Mouse (Mus musculus): ENCODE data around the gene Rorc. TPM values are rescaled to one million over a fixed set of nuclear protein-coding genes. Genes with fewer than 3 reads are reported as not detected.
A peak's percentile ranks its signal among the peaks of the same experiment; 100 is the strongest.

Rorc gene
- total RNA-seq, 2 experiments from 2014 or later, result 21.5 to 22.9 TPM

DNA sequence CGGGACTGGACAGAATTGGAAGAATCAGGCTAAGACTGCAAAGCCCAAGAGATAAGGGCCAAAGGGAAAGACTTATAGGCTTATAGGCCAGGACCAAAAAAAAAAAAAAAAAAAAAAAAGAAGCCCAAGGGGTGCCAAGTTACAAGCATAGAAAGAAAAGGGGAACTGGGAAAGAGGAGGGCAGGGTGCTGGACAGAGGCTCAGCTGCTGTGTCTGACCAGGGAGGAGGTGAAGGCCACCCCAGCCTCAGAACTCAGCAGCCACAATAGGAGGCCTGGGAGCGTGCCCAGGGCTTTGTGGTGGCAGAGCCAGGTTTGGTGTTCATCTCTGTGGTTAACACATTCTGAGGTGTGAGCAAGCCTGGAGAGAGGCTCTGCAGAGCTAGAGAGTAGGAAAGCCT is 2.6 kb downstream of the Rorc start:
- no peak for DNase-seq (ENCODE audit: low spot score in 2 of 2)

- no peak for DNase-seq (ENCODE audit: low spot score in 2 of 2)
These were observed 3.3 kb downstream of the Rorc start for GRCm38 (mm10) chr3:94375861-94376260.

- no peak for DNase-seq (ENCODE audit: low spot score in 2 of 2)
These were observed 4.7 kb downstream of the Rorc start for GRCm38 (mm10) chr3:94377028-94377923.

DNA sequence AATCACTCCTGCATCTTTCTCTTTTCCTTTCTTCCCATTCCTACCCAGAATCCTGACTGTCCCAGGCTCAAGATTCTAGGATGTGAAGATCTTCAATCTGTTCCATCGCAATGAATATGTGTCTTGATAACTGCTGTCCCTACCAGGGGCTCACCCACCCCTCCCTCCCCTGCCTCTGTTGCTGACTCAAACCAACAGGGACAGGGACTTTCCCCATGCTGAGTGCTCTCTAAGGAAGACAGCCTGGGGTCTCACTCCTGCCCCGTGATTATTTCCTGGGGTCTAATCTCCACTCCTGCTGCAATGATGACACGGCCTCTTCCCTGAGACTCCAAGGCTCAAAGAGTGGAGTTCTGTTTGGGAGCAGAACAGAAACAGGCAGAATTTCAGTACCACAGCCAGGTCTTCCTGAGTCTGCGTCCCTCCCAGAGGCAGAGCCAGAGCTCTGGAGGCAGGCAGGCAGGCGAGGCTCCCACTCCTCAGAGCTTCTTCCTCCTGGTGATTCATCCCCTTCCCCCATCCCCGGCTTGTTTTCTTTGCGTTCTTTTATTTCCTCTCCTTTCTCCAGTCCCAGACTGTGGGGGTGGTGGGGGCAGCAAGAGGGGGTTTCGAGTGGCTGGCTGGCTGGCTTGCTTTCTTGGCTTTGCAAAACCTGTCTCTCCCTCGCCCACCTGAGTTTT is 7.4 kb downstream of the Rorc start:
- DNase-seq (ENCODE audit: low spot score in 2 of 2), result no peak

- DNase-seq (ENCODE audit: low spot score in 2 of 2), result no peak
These were observed 9.7 kb downstream of the Rorc start for GRCm38 (mm10) chr3:94382308-94382707.

- DNase-seq (ENCODE audit: low spot score in 2 of 2), result no peak
These were observed 10.9 kb downstream of the Rorc start for GRCm38 (mm10) chr3:94383476-94383875.

DNA sequence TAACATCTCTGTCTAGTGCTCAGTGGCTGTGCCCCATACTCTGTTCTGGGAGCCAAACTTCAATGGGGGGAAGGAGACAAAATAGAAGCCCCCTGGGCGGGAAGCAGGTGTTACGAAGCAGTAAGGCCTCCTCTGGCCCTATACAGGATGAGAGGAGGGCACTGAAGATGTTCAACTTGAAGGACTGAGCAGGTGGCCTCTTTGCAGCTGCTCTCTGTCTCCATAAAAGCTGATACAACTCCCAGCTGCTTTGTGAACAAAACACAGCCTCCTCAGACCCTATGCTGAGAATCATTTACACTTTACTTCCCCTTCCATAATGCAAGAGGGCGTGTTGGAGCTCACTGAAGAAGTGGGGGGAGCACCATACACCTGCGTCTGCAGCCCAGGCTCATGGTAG is 14.1 kb downstream of the Rorc start:
- no peak for DNase-seq (ENCODE audit: low spot score in 2 of 2)

- DNase-seq (ENCODE audit: low spot score in 2 of 2), result no peak
These were observed 14.8 kb downstream of the Rorc start for GRCm38 (mm10) chr3:94387391-94387790.

DNA sequence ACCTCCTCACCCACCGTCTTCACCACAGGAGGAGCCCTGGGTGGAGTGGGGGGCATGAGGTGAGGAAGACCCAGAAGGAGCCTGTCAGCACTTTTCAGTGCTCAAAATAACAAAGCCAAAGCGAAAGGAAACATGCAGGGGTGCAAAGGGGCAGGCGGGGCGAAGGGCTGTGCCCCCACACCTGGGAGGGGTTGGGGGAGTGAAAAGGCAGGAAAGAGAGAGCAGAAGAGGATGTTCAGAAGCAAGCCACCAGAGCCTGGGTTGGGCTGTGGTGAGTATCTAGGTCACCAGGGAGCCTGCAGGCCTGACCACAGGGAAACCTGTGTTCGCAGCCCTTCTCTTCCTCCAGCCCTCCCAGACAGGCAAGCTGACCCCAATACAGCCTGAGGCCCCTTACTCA is 15.5 kb downstream of the Rorc start:
- no peak for DNase-seq (ENCODE audit: low spot score in 2 of 2)

DNA sequence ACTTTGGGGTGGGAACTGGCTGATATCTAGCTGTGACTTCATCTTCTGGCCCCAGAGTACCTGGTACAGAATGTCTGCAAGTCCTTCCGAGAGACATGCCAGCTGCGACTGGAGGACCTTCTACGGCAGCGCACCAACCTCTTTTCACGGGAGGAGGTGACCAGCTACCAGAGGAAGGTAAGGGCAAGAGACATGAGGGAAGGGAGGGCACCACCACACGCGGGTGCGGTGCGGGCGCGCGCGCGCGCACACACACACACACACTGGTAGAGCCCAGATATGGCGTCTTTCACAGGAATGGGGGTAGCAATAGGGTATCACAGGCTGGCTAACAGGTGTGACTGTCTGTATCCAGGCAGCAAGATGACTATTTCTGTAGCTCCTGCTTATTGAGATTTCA is 16.8 kb downstream of the Rorc start:
- no peak for DNase-seq (ENCODE audit: low spot score in 2 of 2)

DNA sequence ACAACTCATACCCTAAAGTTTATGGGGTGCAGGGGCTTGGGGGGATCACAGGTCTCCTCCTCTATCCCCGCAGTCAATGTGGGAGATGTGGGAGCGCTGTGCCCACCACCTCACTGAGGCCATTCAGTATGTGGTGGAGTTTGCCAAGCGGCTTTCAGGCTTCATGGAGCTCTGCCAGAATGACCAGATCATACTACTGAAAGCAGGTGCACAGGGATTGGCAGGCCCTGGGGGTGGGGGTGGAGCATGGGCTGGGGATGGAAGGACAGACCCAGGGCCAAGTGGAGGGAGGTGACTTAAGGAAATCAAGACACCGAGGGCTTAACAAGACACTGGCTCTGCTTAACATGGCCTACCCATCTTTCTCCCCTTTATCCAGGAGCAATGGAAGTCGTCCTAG is 18.4 kb downstream of the Rorc start:
- DNase-seq (ENCODE audit: low spot score in 2 of 2), result no peak

DNA sequence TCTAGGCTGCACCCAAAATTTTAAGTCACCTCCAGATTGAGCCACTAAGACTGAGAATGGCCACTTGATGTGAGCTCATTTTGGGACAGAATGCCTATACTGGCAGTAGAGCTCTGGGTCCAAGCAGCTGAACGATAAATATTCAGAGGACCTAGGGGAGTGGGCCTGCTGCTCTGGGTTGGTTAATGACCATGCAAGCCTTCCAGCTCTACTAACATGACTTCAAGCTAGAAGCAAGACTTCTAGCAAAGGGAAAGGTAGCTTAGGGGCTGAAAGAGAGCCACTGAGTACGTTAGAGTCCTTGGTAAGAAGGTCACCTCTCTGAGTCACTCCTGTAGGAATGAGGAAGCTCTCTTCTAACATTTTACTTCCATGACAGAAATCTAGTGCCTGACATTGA is 19.5 kb downstream of the Rorc start:
- DNase-seq (ENCODE audit: low spot score in 2 of 2), result no peak

DNA sequence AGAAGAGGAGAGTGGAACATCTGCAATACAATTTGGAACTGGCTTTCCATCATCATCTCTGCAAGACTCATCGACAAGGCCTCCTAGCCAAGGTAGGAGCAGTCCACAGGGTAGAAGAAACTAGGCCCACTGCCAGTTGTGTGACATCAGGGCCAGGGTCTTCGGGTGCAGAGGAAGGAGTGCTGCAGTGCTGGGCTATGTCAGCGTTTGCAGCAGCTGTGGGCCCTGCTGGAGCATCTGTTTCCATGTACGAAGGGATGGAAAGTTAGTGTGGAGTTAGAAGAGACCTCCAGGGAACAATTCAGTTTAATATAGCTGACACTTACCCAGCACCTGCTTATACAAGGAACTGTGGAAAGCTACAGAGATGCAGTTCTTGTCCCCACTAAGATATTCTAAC is 20.5 kb downstream of the Rorc start:
- DNase-seq (ENCODE audit: low spot score in 2 of 2), result no peak

GRCm38 (mm10) chr3:94396336-94396735 is 23.7 kb downstream of the Rorc start:
- no peak for DNase-seq (ENCODE audit: low spot score in 2 of 2)

- DNase-seq (ENCODE audit: low spot score in 2 of 2), result no peak
These were observed 24.3 kb downstream of the Rorc start for GRCm38 (mm10) chr3:94396851-94397250.

DNA sequence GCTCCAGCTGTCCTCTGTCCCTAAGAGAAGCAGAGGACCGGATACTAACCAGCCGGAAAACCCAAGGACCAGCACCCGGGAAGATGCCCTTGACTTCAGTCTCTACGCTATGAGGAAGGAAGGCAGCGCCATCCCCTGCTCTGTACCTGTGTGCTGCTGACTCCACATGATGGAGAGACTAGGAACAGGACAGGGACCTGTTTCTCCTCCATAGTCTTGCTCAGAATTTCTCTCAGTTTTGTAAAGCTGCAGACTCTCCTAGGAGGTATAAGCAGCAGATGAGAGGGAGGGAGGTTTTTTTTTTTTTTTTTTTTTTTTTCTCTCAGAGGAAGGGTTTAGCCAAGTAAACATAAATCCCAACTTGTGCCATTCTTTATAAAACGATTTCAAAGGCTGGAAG is 25.6 kb downstream of the Rorc start, which contains the start of gene Lingo4:
Gene Lingo4 (plus strand): TSS at position 301 of the 400 bp plus-strand sequence.
- no peak for DNase-seq (ENCODE audit: low spot score in 2 of 2)

DNA sequence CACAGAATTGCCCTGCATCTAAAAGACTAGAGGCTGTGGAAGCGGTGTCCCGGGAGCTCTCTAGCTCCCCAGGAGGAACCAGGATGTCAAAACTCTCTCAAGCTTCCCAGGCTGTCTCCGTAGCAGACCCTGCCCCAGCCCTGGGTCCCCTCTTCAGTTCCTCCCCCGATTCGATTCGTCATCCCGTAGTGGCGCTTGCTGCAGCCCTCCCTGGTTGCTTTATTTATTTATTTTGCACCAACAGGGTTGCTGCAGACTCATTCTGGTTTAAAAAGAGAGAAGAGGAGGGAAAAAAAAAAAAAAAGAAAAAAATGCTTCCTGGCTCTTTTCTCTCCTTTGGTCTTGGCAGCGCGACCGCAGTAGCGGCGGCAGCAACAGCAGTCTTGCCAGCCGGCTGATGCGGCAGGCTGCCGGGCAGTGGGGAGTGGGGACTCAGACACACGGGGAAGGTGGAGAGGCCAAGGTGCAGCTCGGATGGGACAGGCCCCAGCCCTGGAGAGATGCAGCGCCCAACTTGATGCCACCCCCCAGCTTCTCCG is 26.4 kb downstream of the Rorc start:
- no peak for DNase-seq (ENCODE audit: low spot score in 2 of 2)

DNA sequence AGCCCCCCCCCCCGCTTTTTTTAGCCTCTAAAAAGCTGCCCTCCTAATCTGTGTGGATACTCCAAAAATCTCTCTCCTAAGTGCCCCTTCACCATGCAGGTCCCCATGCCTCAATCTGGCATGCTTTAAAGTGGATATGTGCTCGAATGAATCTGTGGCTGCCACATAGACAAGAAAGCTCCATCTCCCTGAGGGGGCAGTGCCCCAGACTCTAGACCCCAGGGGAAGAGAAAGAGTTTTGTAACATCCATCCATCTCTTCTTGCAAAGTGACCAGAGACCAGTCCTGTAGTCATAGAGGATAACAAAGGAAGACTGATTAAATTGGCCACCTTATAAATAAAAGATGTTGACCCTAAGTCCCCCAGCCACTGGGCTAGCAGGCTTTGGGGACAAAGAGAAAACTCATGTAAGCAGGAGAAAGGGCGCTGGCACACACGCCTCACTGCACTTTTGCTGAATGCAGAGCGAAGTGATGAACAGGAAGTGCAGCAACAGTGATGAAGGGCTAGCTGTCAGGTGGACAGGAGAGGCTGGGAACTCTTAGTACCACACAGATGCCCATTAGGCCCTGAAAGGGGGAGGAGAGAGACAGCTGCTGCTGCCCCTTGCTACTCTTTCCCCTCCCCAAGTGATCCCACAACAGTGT is 27.2 kb downstream of the Rorc start:
- no peak for DNase-seq (ENCODE audit: low spot score in 2 of 2)

- DNase-seq (ENCODE audit: low spot score in 2 of 2), result no peak
These were observed 29.9 kb downstream of the Rorc start for GRCm38 (mm10) chr3:94402451-94402850.

DNA sequence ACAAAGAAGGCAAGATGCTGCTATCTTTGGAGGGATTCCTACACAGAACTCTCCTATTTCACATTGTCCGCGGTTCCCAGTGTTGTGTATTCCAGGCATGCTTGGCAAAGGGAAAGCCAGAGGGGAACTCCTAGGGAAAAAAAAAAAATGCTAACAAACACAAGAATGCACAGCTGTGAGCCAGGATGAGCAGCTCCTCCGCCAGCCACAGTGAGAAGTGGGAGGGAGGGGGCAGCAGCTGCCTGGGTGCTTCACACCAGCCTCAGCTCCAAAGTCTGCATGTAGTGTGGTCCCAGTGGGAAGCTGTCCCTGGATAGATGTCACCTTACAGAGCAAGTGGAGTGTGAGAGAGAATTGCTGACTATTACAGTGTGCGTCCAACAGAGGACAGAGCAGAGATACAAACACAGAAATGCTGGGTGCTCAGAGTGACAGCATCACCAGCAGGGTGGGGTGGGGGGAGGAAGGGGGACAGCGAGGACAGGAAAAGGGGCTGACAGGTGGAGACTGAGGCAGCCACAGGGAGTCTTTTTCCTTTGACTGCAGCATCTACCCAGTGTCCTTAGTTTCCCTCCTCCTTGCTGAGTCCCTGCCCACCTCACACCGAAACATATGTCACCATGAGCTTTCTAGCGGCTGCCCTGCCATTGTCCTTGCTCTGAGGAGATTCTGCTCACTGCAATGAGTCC is 31.9 kb downstream of the Rorc start:
- DNase-seq (ENCODE audit: low spot score in 2 of 2), result peak in 1 of 2 experiments; percentile 61

DNA sequence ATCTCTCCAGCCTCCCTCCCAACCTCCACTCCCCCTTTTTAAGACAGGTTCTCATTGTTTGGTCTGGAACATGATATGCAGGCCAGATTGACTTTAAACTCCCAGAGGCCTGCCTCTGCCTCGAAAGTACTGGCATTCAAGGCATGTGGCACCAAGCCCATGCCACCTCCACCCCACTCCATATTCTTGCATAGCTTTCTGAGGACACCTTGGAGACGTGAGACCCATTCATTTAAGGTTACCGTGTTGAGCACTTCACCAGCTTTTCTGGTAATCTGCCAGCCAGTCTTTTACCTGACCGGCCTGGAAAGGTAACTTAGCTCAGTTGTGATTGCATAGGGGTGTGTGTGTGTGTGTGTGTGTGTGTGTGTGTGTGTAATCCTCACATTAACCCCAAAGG is 33.0 kb downstream of the Rorc start:
- DNase-seq (ENCODE audit: low spot score in 2 of 2), result no peak

Data from gastrocnemius, postnatal 4 days (tissue).